Mouse (Mus musculus) megakaryocyte progenitor cell, adult 5-6 weeks (primary cell): ENCODE measurements around the gene Ttll8. TPM values are rescaled to one million over a fixed set of nuclear protein-coding genes. Genes with fewer than 3 reads are reported as not detected.
A peak's percentile ranks its signal among the peaks of the same experiment; 100 is the strongest.

Experiments
- ATAC-seq: replicated peaks from 2 replicates; pipeline ENCODE4 v1.8.0; 2016; ENCODE audit warnings: mild to moderate bottlenecking, moderate TSS enrichment, inconsistent platforms; ENCODE audit not compliant: poor library complexity
- total RNA-seq, 2 experiments: library from RNA; stranded (forward) in 1 of 2; stranded (reverse) in 1 of 2; fragments of 157-497, 149-512 nt in 1 of 2; fragments of 200-1000 nt in 1 of 2; gene quantifications; 2 replicates each; pipeline versions ENCODE4 v1.2.3 to v1.2.4; 2015 to 2017

Gene Ttll8
- total RNA-seq, 2 experiments from 2014 or later, result not detected

DNA sequence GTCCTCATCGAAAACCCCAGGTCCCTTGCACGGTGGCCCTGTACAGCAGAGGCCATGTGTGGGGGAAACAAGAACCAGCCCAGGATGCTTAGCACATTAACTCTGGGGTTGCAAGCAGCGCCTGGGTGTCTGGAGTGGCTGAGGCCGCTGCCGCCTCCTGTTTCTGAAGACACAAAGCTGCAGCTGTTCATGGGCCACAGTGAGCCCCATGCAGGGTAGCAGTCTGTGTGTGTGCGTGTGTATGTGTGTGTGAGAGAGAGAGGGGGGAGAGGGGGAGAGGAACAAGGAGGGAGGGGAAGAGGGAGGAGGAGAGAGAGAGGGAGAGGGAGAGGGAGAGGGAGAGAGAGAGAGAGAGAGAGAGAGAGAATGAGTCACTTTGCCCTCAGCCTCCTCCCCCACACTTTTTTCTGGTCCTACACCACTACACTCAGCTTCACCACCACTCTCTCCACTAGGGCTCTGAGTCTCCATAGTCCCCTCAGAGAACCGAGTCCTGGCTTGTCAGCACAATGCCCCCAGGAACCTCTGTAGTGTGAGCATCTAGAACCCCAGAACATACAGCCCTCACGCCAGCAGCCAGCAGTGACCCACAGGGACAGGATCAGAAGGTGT, 110.6 kb downstream of the Ttll8 start:
- ATAC-seq, result 0 out of 2 replicates have a peak, but pooled peaks have one; percentile 18

GRCm38 (mm10) chr15:88842300-88842673, 111.9 kb downstream of the Ttll8 start:
- no peak for ATAC-seq

DNA sequence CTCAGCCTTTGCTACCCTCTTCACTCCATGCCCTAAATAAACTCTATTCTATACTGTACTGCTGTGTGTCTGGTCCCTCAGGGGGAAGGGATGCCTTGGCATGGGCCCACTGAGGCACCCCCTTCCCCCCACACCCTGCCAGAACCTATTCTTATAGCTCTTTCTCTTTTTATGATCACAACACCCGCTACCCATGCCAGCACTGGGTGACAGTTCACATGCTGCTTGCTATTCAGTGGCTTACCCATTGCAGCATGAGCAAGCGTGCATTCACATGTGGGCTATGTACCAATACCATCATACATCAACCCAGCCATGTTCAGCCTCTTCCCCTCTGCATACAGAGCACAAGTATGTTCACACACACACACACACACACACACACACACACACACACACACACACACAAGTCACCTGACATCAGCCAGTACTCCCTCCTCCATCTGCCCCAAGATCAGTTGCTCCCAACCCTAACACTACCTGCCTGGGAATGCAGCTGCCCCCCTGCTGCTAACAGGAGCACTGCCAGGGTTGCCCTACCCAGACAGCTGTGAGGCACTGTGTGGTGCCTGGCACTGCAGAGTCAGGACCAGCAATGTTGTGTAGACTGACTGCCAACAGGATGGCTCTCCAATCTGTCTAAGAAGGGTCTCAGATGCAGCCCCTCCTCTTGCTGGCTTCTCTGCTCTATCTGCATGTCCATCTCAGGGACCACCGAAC, 112.5 kb downstream of the Ttll8 start:
- ATAC-seq, result no peak

- no peak for ATAC-seq
These were observed 113.1 kb downstream of the Ttll8 start for GRCm38 (mm10) chr15:88841160-88841559.

Other genes starting within 250 kb of the Ttll8 start
- 31.9 and 32.1 TPM in 2 replicates for gene Brd1, start 220.2 kb downstream of the Ttll8 start, total RNA-seq (2015)
- 49.4 and 52.8 TPM in 2 replicates for gene Brd1, start 220.2 kb downstream of the Ttll8 start, total RNA-seq (2017)
- gene Zbed4, start 202.8 kb downstream of the Ttll8 start, total RNA-seq (2015), result 47.6 and 58.2 TPM in 2 replicates
- 54.5 and 59.6 TPM in 2 replicates for gene Zbed4, start 202.8 kb downstream of the Ttll8 start, total RNA-seq (2017)
- gene Alg12, start 135.1 kb downstream of the Ttll8 start, total RNA-seq (2015), result 10.9 and 18.2 TPM in 2 replicates
- gene Alg12, start 135.1 kb downstream of the Ttll8 start, total RNA-seq (2017), result 7.9 and 10.3 TPM in 2 replicates
- 65.2 and 68.1 TPM in 2 replicates for gene Creld2, start 134.8 kb downstream of the Ttll8 start, total RNA-seq (2015)
- 117 and 124 TPM in 2 replicates for gene Creld2, start 134.8 kb downstream of the Ttll8 start, total RNA-seq (2017)
- 11.0 and 18.0 TPM in 2 replicates for gene Pim3, start 92.2 kb downstream of the Ttll8 start, total RNA-seq (2015)
- gene Pim3, start 92.2 kb downstream of the Ttll8 start, total RNA-seq (2017), result 11.1 and 14.3 TPM in 2 replicates
- not detected in 2 replicates for gene Mlc1, start 24.6 kb upstream of the Ttll8 start, total RNA-seq (2015)
- not detected in 2 replicates for gene Mlc1, start 24.6 kb upstream of the Ttll8 start, total RNA-seq (2017)
- gene Mov10l1, start 28.5 kb upstream of the Ttll8 start, total RNA-seq (2015), result not detected in 2 replicates
- gene Mov10l1, start 28.5 kb upstream of the Ttll8 start, total RNA-seq (2017), result not detected in 2 replicates
- gene Panx2, start 105.3 kb upstream of the Ttll8 start, total RNA-seq (2015), result not detected in 2 replicates
- 0.20 TPM in 1 of 2 replicates, not detected in the other for gene Panx2, start 105.3 kb upstream of the Ttll8 start, total RNA-seq (2017)
- 27.4 and 29.7 TPM in 2 replicates for gene Trabd, start 120.7 kb upstream of the Ttll8 start, total RNA-seq (2015)
- 38.0 and 38.6 TPM in 2 replicates for gene Trabd, start 120.7 kb upstream of the Ttll8 start, total RNA-seq (2017)
- gene Selenoo, start 134.7 kb upstream of the Ttll8 start, total RNA-seq (2015), result 10.1 and 13.4 TPM in 2 replicates
- gene Selenoo, start 134.7 kb upstream of the Ttll8 start, total RNA-seq (2017), result 12.2 and 14.4 TPM in 2 replicates
- gene Tubgcp6, start 168.7 kb upstream of the Ttll8 start, total RNA-seq (2015), result 22.2 and 24.7 TPM in 2 replicates
- 16.6 and 35.5 TPM in 2 replicates for gene Tubgcp6, start 168.7 kb upstream of the Ttll8 start, total RNA-seq (2017)
- gene Hdac10, start 174.3 kb upstream of the Ttll8 start, total RNA-seq (2015), result 4.0 and 5.6 TPM in 2 replicates
- gene Hdac10, start 174.3 kb upstream of the Ttll8 start, total RNA-seq (2017), result 9.8 and 12.0 TPM in 2 replicates
- gene Mapk12, start 186.3 kb upstream of the Ttll8 start, total RNA-seq (2015), result 0.49 TPM in 1 of 2 replicates, not detected in the other
- gene Mapk12, start 186.3 kb upstream of the Ttll8 start, total RNA-seq (2017), result 0.04 and 0.47 TPM in 2 replicates
- not detected in 2 replicates for gene Mapk11, start 195.2 kb upstream of the Ttll8 start, total RNA-seq (2015)
- 0.10 TPM in 1 of 2 replicates, not detected in the other for gene Mapk11, start 195.2 kb upstream of the Ttll8 start, total RNA-seq (2017)
- 12.1 and 12.6 TPM in 2 replicates for gene Plxnb2, start 226.4 kb upstream of the Ttll8 start, total RNA-seq (2015)
- 9.3 and 14.5 TPM in 2 replicates for gene Plxnb2, start 226.4 kb upstream of the Ttll8 start, total RNA-seq (2017)
- gene Dennd6b, start 242.1 kb upstream of the Ttll8 start, total RNA-seq (2015), result 1.6 and 2.4 TPM in 2 replicates
- gene Dennd6b, start 242.1 kb upstream of the Ttll8 start, total RNA-seq (2017), result 1.3 and 2.5 TPM in 2 replicates